Mouse (Mus musculus) frontal cortex, adult (tissue): ENCODE measurements around the gene Nupr1.

ENCODE experiments used
- ATAC-seq: cut with Nextera tagmentation; 2 replicates; pipeline ENCODE4 v1.9.2; 2017; ENCODE audit warnings: mild to moderate bottlenecking, moderate library complexity, mixed read lengths; ENCODE audit not compliant: low TSS enrichment

The Nupr1 gene

DNA sequence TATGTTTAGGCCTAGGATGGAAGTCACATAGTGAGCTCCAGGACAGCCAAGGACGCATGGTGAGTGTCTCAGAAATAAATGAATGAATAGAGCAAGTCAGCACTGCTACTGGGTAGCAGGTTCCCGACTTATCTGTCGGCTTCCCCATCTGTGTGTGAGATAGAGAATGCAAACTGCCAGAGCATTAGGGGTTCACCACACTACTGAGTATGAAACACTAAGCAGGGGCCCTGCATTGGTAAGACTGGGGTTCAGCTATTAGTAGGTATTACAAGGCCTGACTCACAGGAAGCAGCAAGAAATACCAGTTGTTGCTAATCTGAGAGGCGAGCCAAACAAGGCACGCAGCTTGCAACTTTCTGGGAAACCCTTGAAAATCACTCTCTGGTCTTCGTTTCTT is 31.7 kb downstream of the Nupr1 start:
- no peak for ATAC-seq

DNA sequence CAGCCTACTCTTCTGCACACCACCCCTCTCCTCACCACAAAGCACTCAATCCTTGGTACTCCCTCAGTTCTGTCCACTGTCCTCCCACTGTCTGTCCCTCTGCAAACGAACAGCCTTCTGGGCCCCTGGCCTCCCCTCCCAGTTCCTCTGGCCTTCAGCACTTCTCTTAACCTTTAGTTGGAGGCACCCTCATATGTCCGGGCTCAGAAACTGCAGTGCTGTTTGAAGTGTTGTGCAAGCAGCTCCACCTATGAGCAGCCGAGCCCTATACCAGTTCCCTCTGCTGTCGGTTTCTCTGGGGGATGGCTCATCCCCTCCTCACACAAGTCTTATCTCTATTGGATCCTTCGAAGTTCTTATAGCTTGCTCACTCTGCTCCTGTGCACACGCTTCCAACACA is 34.2 kb downstream of the Nupr1 start:
- no peak for ATAC-seq

DNA sequence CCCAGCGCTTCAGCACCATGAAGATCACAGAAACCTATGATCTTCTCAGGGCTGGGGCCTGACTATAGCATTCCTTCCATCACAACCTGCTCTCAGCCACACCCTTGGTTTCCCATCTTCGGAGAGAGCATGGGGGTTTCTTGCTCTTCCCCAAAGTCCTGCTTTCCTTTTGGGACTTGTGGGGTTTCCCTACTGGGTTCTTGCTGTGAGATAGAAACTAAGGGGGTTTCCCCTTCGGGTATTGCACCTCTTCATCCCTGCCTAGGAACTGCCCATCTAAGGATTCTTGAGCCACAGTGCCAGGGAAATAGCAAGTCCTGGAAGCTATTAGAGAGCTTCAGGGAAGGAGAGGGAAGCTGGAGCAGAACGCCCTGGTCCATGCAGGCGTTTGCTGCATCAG is 34.8 kb downstream of the Nupr1 start:
- no peak for ATAC-seq

DNA sequence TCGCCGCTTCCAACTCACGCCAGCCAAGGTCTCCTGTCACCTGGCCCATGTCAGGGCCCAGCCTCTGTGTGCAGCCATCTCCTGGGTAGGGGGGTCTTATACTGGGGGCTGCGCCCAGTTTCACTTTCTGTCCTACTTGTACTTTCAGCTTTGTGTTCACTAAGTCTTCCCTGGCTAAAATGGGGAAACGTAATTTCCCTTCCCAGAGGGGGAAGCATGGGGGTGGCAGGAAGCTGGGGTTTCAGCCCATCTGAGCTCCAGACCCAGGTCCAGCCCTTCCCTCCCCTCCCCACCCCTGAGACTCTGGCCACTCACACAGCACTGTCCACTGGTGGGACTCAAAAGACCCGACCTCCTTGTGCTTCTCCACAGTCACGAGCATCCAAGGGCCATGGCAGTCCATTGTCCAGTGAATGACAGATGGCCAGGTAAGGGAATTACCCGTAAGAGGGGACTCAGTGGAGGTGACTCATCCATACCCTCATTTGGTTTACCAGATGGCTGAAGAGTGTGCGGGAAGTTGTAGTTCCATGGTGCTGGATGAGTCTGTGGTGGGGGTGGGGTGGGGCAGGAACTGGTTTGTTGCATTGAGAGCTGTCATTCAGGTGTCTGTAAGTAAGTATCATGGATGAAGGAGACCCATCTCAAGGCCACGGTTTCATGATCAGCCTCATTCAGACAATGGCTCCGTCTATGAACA is 35.6 kb downstream of the Nupr1 start, which contains the start of gene Il27:
Gene Il27, minus strand, starts transcription at position 80 of the 700 bp plus-strand sequence.
- ATAC-seq = no peak

DNA sequence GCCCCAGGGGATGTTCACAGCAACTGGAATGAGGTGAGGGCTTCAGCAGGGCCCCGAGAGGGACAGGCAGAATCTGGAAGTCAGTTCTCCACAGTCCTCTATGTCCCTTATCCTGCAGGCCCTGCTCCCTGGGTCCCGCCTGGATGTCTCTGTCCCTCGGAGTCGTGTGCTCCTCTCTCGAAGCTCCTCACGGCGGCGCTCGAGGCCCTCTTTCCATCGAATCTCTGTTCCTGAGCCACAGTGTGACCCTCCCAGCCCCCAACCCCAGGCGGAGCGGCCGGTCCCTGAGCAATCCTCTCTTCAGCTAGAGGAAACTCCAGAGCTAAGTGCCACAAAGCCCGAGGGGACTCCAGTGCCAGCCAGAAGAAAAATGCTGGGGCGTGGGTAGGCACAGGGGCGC is 42.9 kb downstream of the Nupr1 start:
- ATAC-seq = peak; percentile 64

DNA sequence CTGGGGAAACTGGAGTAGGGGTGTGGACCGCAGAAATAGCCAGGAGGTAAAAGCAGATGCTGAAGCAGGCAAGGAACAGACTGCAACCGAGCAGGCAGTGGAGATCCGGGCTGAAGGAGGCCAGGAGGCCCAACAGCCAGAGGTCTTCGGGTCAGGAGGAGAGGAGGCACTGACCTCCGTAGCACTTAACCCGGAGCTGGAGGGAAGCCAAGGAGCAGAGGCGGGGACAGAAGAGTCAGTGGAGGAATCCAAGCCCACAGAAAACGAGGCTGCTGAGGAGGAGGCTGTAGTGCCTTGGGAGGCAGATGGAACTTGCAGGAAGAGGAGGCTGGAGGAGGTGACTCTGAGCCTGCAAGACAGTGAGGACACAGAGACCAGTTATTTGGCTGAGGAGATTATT is 43.8 kb downstream of the Nupr1 start:
- no peak for ATAC-seq

DNA sequence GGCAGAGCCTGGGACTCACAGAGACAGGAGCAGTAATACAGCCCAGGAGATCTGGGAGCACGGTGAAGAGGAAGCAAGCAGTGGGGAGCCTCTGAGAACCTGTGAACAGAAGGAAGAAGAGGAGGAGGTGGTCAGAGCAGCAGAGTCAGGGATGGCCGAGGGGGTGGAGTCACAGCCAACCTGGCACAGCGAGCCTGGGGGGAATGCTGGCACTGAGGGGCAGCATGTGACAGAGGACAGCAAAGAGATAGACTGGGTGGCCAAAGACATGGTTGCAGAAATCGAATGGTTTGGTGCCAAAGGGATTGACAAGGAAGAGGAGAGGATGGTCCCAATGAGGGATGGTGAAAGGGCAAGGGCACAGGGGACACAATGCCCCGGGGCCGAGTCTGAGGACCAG is 44.9 kb downstream of the Nupr1 start, which contains the start of gene Cln3:
Gene Cln3, minus strand, starts transcription at position 101 of the 400 bp plus-strand sequence.
- no peak for ATAC-seq

DNA sequence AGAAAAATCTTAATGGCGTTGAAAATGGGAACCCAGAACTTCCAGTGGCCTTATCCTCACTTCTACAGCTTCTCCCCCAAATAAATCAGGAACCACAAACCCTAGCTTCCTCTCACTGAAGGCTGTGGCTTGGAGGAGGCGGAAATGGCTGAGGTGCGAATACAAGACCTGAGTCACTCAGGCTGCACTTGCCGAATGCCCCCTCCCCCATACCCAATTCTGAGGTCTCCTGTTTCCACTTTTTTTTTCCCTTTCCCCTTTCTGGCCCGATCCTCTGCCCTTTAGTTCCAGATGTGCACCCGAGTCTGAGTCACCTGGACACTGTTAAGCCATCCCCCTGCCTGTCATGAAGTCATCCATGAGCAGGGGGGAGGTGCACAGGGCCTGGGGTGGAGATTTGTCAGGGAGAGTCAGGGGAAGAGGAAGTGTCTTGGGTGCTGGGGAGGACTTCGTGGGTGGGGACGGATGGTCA is 46.1 kb downstream of the Nupr1 start, which contains the start of gene Apobr:
Gene Apobr, plus strand, starts transcription at position 437 of the 472 bp plus-strand sequence.
- ATAC-seq = no peak

DNA sequence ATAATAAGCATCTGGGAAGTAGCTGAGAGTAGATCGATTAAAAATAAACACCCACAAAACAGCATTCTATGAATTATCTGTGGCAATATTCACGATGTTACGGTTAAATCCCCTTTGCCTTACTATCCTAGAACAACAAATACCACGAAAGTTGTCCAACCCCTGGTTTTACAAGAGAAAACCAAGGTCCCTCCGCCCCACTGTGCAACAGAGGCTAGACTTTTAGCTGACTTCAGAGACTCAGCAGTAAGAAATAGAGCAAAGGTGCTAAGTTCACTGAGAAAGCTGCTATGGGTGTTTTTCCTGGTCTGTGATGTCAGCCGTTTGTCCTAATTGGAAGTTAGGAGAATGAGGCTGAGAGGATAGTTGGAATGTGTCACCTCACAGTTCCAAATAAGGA is 46.9 kb downstream of the Nupr1 start:
- ATAC-seq = no peak

DNA sequence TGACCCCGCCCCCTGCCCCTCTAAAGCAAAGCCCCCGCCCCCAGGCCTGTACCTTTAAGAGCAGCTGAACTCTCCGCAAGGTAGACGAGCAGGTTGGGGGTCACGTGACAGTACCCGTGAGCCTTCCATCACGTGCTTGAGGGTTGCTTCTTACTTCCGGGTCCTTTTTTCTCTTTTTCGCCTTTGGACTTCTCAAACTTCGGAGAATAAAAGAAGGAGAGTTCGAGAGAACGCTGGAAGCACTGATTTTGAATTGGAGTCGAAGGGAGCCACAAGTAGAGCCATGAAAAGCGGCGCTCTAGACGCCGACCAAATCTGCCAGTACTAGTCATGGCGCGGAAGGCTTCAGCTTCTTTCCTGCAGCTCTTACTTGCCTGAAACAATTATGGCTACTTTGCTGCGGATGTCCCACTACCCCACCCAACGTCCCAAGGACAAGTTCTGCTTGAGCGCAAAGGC is 47.4 kb downstream of the Nupr1 start:
- ATAC-seq = peak; percentile 56

DNA sequence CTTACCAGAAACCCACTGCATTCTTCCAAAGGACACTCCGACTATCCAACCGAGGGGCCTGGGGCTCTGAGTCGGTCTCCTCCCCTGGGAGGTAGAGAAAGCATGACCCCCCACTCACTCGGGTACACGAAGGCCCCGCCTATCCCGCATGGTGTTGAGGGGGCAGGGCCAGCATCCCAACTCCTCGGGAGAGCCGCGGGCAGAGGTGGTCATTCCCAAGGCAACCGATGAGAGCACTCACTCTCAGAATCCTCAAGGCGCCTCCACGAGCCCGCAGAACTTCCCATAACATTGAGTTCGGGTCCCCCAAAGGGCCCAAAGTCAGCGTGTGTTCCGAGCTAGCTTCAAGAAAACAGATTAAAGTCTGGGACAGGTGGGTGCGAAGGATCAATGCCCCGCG is 47.9 kb downstream of the Nupr1 start:
- ATAC-seq = 0 out of 2 replicates have a peak, but pooled peaks have one; percentile 14

DNA sequence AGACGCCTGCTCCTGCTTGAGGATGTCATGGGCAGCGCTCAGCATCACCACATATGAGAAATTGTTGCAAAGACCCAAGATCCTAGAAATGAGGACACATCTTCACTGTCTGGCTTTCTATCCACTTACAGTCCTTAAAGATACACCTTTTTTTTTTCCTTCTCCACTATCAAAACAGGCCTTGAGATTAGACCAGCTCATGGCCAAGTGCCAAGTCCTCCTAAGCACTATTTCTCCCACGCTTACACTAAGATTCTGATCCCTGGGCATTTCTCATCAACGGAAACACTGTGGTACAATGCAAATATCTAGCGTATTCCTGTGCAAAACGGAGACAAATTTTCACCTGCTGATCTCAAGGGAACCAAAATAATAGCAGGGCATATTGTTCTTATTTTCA is 49.0 kb downstream of the Nupr1 start:
- ATAC-seq = no peak

DNA sequence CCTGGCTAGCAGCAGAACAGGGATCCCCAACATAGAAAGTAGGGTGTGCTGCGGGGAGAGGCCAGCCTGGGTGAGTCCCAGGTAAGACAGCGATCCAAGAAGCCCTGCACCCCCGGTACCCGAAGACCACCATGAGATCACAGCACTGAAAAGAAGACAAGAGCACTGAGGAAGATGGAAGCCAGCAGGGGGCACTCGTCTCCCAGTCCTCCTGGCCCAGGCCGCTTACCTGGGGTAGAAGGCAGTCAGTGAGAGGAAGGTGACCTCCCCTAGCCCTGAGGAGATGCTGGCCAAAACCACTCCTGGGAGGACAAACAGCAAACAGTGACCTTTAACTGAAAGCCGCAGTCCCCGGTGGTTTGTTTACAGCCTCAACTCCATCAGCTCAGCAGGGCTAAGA is 51.5 kb downstream of the Nupr1 start:
- ATAC-seq = no peak

DNA sequence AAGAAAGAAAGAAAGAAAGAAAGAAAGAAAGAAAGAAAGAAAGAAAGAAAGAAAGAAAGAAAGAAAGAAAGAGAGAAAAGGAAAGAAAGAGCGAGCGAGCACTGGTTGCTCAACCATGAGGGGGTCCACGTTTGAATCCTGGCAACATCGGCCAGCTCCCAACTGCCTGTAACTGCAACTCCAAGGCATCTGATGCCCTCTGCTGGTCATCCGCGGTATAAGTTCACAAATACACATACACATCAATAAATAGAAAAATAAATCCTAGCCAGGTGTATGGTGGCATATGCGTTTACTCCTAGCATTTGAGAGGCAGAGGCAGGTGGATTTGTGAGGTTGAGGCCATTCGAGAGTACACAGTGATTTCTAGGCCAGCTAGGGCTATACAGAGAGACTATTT is 53.7 kb downstream of the Nupr1 start:
- no peak for ATAC-seq
